Mouse (Mus musculus) neural tube, embryonic 12.5 days (tissue): ENCODE data around the gene Gins2. TPM values are rescaled to one million over a fixed set of nuclear protein-coding genes. Genes with fewer than 3 reads are reported as not detected.

Experiments
- ATAC-seq: fragments of 200-750 bp; cut with Nextera tagmentation; 2 replicates; pipeline ENCODE4 v1.8.0; 2017; ENCODE audit warnings: low read depth, mild to moderate bottlenecking, moderate TSS enrichment, moderate library complexity; ENCODE audit not compliant: low FRiP score
- H3K27ac ChIP-seq: fragments of 300-500 bp; sonication (generic); 2 replicates; pipeline ENCODE4 v1.5.1; 2016
- H3K27me3 ChIP-seq: fragments of 300-500 bp; sonication (generic); replicated peaks from 2 replicates; pipeline ENCODE4 v1.6.1; 2016; ENCODE audit warnings: mild to moderate bottlenecking
- H3K36me3 ChIP-seq: fragments of 300-500 bp; sonication (generic); 2 replicates; pipeline ENCODE4 v1.6.1; 2016; ENCODE audit warnings: mild to moderate bottlenecking
- H3K4me1 ChIP-seq: fragments of 300-500 bp; sonication (generic); 2 replicates; pipeline ENCODE4 v1.6.1; 2016
- H3K4me2 ChIP-seq: fragments of 300-500 bp; sonication (generic); replicated peaks from 2 replicates; pipeline ENCODE4 v1.6.1; 2016; ENCODE audit warnings: mild to moderate bottlenecking
- H3K4me3 ChIP-seq: fragments of 300-500 bp; sonication (generic); 2 replicates; pipeline ENCODE4 v1.5.1; 2016
- H3K9ac ChIP-seq: fragments of 300-500 bp; sonication (generic); 2 replicates; pipeline ENCODE4 v1.6.1; 2016; ENCODE audit warnings: mild to moderate bottlenecking
- H3K9me3 ChIP-seq: fragments of 300-500 bp; sonication (generic); 2 replicates; pipeline ENCODE4 v1.6.1; 2016; ENCODE audit warnings: mild to moderate bottlenecking
- WGBS: fragments of 180-500 bp; shearing (Covaris S2); methylation state at CpG from one replicate; pipeline ENCODE4 v1.1.7; 2016; 5-methylcytosine and 5-hydroxymethylcytosine counted together
- polyA plus RNA-seq: library from polyadenylated mRNA; unstranded; fragments of >200 nt; fragmentation: Nextera tagmentation; extraction: Ambion mirVana; gene quantifications from 2 replicates; pipeline ENCODE4 v1.2.1, GENCODE M21; 2016

Gins2 gene
- polyA plus RNA-seq, 1 experiment from 2014 or later = 53.4 TPM

DNA sequence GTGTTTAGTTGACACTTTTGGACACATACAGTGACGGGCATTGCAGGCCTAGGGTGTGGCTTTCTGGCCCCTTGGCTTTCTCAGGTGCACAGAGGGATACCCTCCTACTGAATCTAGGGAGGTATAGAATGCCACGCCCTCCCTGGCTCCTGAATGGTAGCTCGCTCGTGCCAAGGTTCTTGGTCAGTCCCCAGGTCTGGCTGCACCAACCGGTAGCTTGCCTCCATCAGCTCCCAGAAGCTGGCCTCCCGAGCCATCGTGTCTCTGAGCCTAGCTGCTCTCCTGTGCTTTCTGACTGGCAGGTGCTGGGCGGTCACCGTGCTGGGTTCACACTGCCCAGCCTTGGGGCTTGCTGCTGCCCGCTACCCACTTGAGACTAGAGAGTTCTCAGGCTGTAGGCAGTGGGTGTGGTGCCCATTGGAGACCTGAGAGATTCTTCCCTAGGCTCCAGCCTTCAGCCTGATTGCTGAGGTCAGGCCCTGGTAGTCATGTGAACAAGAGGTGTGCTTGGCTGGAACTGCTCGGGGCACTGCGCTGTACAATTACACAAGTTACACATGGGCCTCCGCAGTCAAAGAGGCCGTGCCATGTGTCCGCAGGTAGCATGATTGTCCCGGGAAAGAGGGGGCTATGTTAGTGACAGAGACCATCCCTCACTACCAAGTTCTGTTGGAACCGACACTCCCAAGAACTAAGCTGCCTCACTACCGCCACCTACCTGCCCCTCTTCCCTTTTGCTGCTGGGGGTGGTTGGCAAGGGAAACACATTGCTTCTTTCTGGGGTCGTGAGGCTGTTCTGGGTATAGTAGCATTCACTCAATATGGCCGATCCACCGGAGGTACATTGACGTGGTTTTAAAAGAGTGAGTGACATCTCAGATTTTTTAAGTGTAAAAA, 27.3 kb downstream of the Gins2 start:
- Histone ChIP-seq H3K27ac (peak overlapping the region; percentile 69; the same call in 1 of the 2 replicates), H3K4me2 (no peak overlapping the region), H3K36me3 (peaks cover 22% of the 10 kb centered on the region), H3K9me3 (no peaks in the 10 kb centered on the region), H3K4me1 (peaks cover 98% of the 10 kb centered on the region), H3K9ac (no peak overlapping the region), H3K4me3 (no peak overlapping the region), H3K27me3 (no peaks in the 10 kb centered on the region)
- ATAC-seq = no peak
- WGBS = 80% methylated on average over 22 of the region's 22 CpGs

DNA sequence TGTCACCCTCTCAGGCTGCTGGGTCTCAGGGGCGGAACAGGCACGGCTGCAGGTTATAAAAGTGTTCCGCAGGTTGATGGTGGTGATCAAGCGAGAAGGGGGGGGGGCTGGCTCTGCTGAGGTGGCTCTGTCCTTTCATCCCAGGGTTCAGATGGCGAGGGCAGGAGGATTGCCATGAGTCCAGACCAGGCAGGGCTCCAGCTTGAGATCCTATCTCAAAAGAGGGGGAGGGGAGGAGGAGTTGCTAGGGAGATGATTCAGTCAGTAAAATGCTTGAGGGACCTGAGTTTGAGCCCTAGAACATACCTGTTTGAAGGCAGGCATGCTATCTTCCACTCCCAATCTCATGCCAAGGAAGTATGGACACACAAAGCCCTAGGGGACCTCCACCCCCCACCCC, 28.6 kb downstream of the Gins2 start:
- Histone ChIP-seq H3K27ac (no peak overlapping the region; the same call in 1 of the 2 replicates), H3K36me3 (peaks cover 10% of the 10 kb centered on the region; the same call in 1 of the 2 replicates), H3K4me2 (no peak overlapping the region), H3K4me1 (peaks cover 98% of the 10 kb centered on the region), H3K4me3 (no peak overlapping the region), H3K9me3 (no peaks in the 10 kb centered on the region), H3K27me3 (no peaks in the 10 kb centered on the region), H3K9ac (no peak overlapping the region)
- WGBS = 70% methylated on average over 5 of the region's 5 CpGs
- no peak for ATAC-seq

GRCm38 (mm10) chr8:120559654-120560053, 29.4 kb downstream of the Gins2 start:
- Histone ChIP-seq H3K27ac (peak overlapping the region; percentile 70), H3K27me3 (no peaks in the 10 kb centered on the region), H3K9me3 (no peaks in the 10 kb centered on the region), H3K4me1 (peaks cover 99% of the 10 kb centered on the region), H3K9ac (peak overlapping the region; percentile 29; the same call in 1 of the 2 replicates), H3K36me3 (peaks cover 16% of the 10 kb centered on the region), H3K4me3 (no peak overlapping the region), H3K4me2 (peak overlapping the region; percentile 27)
- no peak for ATAC-seq
- WGBS = 14% methylated on average over 11 of the region's 11 CpGs

DNA sequence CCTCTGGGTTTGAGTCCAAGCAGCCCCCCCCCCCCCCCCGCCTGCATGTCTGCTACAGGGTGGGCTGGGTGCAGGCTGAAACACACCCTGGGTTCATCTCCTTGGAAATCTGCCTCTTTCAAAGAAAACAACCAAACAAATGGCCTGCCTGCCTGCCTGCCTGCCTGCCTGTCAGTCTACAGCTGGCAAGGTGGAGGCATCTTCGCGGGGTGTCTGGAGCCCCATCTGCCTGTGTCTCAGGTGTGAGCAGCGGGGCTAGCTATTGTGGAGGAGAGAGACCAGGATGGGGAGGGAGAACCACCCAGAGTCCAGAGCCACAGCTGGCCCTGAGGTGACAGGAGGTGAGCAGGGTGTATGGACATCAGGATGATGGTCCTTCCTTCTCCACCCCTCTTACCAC, 30.9 kb downstream of the Gins2 start:
- Histone ChIP-seq H3K9ac (no peak overlapping the region), H3K9me3 (no peaks in the 10 kb centered on the region), H3K36me3 (peaks cover 26% of the 10 kb centered on the region), H3K27ac (no peak overlapping the region), H3K27me3 (no peaks in the 10 kb centered on the region), H3K4me3 (no peak overlapping the region), H3K4me1 (peaks cover 99% of the 10 kb centered on the region), H3K4me2 (no peak overlapping the region)
- no peak for ATAC-seq
- 71% methylated on average over 4 of the region's 4 CpGs for WGBS

DNA sequence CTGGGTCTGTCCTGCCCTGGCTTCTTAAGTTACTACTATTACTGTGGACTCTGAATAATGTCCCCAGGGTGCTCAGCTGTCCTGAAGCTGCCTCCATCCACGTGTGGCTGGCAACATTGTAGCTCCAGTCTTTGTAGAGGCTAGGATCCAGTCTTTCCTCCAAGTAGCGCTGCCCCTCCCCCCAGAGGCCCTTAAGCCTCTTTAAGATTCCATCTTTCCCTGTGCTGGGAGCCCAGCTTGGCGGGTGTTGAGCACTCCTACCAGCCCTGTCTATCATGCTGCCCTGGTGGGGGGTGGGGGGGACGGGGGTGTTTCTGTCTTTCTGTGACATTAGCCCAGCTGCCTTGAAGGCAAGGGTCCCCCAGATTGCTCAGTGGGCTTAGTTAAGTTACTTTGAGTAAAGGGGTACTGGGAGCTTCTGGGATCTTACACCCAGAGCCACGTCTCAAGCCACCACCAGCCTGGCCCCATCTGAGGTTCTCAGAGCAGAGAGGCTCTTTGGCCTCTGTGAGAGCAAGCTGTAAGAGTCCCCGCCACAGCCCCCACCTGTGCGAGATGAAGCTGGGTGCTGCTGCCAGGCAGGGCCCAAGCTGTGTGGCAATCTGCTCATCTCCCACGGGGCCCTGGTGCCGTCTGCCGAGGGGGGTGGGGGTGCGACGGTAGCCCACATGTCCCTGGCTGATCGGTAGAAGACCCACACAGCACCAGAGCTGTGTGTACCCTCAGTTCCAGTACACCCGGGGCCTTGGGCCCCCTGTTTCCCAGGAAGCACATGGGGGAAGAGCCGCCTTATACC, 31.7 kb downstream of the Gins2 start:
- peak overlapping the region; percentile 33; the same call in 1 of the 2 replicates for H3K27ac ChIP-seq
- no peak overlapping the region for H3K4me3 ChIP-seq
- peak overlapping the region; percentile 36; the same call in 1 of the 2 replicates for H3K4me2 ChIP-seq
- H3K36me3 ChIP-seq = peaks cover 26% of the 10 kb centered on the region
- no peaks in the 10 kb centered on the region for H3K27me3 ChIP-seq
- ATAC-seq = 0 out of 2 replicates have a peak, but pooled peaks have one; percentile 3
- 0 out of 2 replicates have a peak overlapping the region, but pooled peaks have one; percentile 26 for H3K9ac ChIP-seq
- WGBS = 65% methylated on average over 15 of the region's 15 CpGs
- H3K9me3 ChIP-seq = no peaks in the 10 kb centered on the region
- H3K4me1 ChIP-seq = peaks cover 99% of the 10 kb centered on the region

DNA sequence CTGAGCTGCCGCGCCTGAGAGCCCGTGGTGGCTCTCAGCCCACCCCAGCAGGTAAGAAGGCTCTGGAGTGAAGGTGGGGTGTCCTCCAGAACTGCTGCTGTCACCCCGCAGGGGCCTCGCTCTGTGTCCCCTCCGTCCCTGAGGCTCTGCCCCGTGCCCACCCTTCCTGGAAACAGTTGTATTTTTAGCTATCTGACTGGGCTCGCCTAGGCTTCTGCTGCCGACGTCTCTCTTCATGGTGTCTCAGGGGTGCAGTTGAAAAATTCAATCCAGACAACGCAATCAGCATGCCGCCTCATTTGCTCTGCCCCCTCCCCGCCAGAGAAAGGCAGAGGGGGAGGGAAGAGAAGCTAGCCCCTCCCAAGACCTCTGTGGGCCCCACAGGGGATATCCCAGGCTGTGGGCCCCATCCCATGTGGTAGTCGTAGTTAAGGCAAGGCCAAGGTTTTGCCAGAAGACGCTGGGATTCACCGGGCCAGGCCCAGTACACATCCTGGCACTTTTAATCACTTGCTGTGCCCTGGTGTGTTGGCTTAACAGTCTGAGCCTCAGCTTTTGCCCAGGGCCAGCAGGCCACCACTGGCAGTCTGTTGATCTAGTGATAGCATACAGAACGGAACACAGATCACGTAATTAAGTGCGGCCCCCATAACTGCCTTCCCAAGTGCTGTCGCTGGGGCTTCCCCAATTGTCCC, 32.8 kb downstream of the Gins2 start:
- peak overlapping the region; percentile 29; the same call in 1 of the 2 replicates for H3K9ac ChIP-seq
- H3K27me3 ChIP-seq = no peaks in the 10 kb centered on the region
- H3K4me2 ChIP-seq = peak overlapping the region; percentile 36
- H3K36me3 ChIP-seq = peaks cover 26% of the 10 kb centered on the region
- H3K27ac ChIP-seq = peak overlapping the region; percentile 68
- H3K4me3 ChIP-seq = no peak overlapping the region
- H3K9me3 ChIP-seq = no peaks in the 10 kb centered on the region
- no peak for ATAC-seq
- WGBS = 54% methylated on average over 20 of the region's 20 CpGs
- H3K4me1 ChIP-seq = peaks cover 99% of the 10 kb centered on the region

GRCm38 (mm10) chr8:120554466-120555039, 34.6 kb downstream of the Gins2 start:
- H3K4me2 ChIP-seq = no peak overlapping the region
- no peaks in the 10 kb centered on the region for H3K9me3 ChIP-seq
- ATAC-seq = no peak
- no peak overlapping the region for H3K4me3 ChIP-seq
- WGBS = 91% methylated on average over 18 of the region's 18 CpGs
- H3K27me3 ChIP-seq = no peaks in the 10 kb centered on the region
- H3K9ac ChIP-seq = no peak overlapping the region
- no peak overlapping the region for H3K27ac ChIP-seq
- peaks cover 26% of the 10 kb centered on the region for H3K36me3 ChIP-seq
- H3K4me1 ChIP-seq = peaks cover 100% of the 10 kb centered on the region

DNA sequence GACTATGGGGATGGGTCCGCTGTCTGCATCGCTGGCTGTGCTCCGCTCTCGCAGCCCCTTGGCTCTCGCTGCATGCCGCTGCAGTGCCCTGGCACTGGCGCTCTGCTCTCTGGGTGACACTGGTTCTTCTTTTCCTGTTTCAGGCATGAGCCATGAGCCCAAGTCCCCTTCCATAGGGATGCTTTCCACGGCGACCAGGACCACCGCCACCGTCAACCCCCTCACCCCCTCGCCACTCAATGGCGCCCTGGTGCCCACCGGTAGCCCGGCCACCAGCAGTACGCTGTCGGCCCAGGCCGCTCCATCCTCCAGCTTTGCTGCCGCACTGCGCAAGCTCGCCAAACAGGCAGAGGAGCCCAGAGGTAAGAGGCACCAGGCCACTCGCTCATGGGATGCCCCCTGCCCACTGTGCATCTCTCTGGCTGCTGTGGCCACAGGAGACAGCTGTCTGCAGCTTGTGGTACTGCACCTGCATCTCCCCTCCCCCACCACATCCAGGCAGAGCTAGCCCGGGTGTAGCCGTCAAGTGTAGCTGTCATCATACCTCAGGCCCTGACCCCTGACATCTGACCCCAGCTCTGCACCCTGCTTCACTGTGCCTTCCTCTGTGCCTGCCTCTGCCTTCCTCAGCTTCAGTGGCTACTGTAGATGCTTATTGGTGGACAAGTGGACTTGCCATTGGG, 35.5 kb downstream of the Gins2 start:
- Histone ChIP-seq H3K4me3 (no peak overlapping the region), H3K9ac (0 out of 2 replicates have a peak overlapping the region, but pooled peaks have one; percentile 21), H3K4me1 (peaks cover 100% of the 10 kb centered on the region), H3K36me3 (peaks cover 26% of the 10 kb centered on the region), H3K4me2 (no peak overlapping the region), H3K27ac (no peak overlapping the region; the same call in 1 of the 2 replicates), H3K9me3 (no peaks in the 10 kb centered on the region), H3K27me3 (no peaks in the 10 kb centered on the region)
- 89% methylated on average over 24 of the region's 24 CpGs for WGBS
- no peak for ATAC-seq

GRCm38 (mm10) chr8:120552509-120552908, 36.6 kb downstream of the Gins2 start:
- 93% methylated on average over 11 of the region's 11 CpGs for WGBS
- peaks cover 22% of the 10 kb centered on the region for H3K36me3 ChIP-seq
- no peaks in the 10 kb centered on the region for H3K9me3 ChIP-seq
- no peaks in the 10 kb centered on the region for H3K27me3 ChIP-seq
- 0 out of 2 replicates have a peak overlapping the region, but pooled peaks have one; percentile 9 for H3K4me2 ChIP-seq
- no peak overlapping the region for H3K27ac ChIP-seq
- H3K9ac ChIP-seq = 0 out of 2 replicates have a peak overlapping the region, but pooled peaks have one; percentile 8
- ATAC-seq = no peak
- H3K4me1 ChIP-seq = peaks cover 100% of the 10 kb centered on the region
- H3K4me3 ChIP-seq = no peak overlapping the region

DNA sequence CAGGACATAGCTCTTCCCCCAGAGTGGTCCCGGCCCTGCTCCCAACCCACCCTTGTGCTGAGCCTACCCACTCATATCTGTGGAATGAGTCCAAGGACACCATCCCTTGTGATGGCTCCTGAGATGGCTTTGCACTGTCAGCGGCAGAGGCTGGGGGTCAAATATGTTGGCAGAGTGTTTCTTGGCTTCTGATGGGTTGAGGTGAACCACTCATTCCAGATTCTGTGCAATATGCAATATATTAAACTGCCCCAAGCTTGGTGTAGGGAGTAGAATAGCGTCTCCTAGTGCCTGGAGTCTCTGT, 37.5 kb downstream of the Gins2 start:
- H3K9ac ChIP-seq = no peak overlapping the region
- no peak for ATAC-seq
- H3K27ac ChIP-seq = peak overlapping the region; percentile 93
- H3K36me3 ChIP-seq = peaks cover 19% of the 10 kb centered on the region
- no peak overlapping the region for H3K4me3 ChIP-seq
- no peaks in the 10 kb centered on the region for H3K9me3 ChIP-seq
- H3K27me3 ChIP-seq = no peaks in the 10 kb centered on the region
- H3K4me1 ChIP-seq = peaks cover 100% of the 10 kb centered on the region
- H3K4me2 ChIP-seq = peak overlapping the region; percentile 62; the same call in 1 of the 2 replicates
- WGBS = 85% methylated on average over 3 of the region's 3 CpGs
